Mouse (Mus musculus) ES-Bruce4 (cell line): ENCODE data around the gene Bpifa2.

Experiments used
- CTCF ChIP-seq: IDR thresholded peaks from one replicate; pipeline ENCODE4 v1.8.1; 2011; ENCODE audit warnings: low read depth, low read length
- POLR2A ChIP-seq: IDR thresholded peaks from one replicate; pipeline ENCODE4 v1.8.1; 2011; ENCODE audit warnings: low read length; ENCODE audit not compliant: insufficient read depth

GRCm38 (mm10) chr2:154007381-154007780 is 684 bp upstream of the Bpifa2 start:
- TF ChIP-seq POLR2A (no peak), CTCF (no peak)
